Mouse (Mus musculus) gastrocnemius, postnatal 25 days (tissue): ENCODE results near the gene Apobec4. TPM values are rescaled to one million over a fixed set of nuclear protein-coding genes. Genes with fewer than 3 reads are reported as not detected.

Experiments
- total RNA-seq, 2 experiments: library from RNA; stranded (reverse); gene quantifications; 1 replicate in 1 of 2; 2 replicates in 1 of 2; pipeline ENCODE4 v1.2.3; 2021

Gene Apobec4
- total RNA-seq, 2 experiments from 2014 or later: not detected

Other genes with a start within 250 kb of the Apobec4 start
- gene Rgl1, start 15.8 kb downstream of the Apobec4 start, total RNA-seq: 10 to 100 TPM; 12.1 TPM
- gene Arpc5, start 16.0 kb downstream of the Apobec4 start, total RNA-seq: 10 to 100 TPM; 13.6 to 18.5 TPM
- 1 to 10 TPM; 1.2 TPM for gene Ncf2, start 49.6 kb downstream of the Apobec4 start, total RNA-seq
- gene Smg7, start 152.1 kb downstream of the Apobec4 start, total RNA-seq: 10 to 100 TPM; 30.3 to 31.5 TPM
- under 1 TPM; 0.38 to 0.72 TPM for gene Nmnat2, start 204.4 kb downstream of the Apobec4 start, total RNA-seq